Mouse (Mus musculus) liver, embryonic 14 days (tissue): ENCODE measurements around the gene Gm21497. TPM values are rescaled to one million over a fixed set of nuclear protein-coding genes. Genes with fewer than 3 reads are reported as not detected.

Experiments
- polyA plus RNA-seq: library from polyadenylated mRNA; depleted of rRNA; stranded (reverse); fragments of >200 nt; gene quantifications from 2 replicates; pipeline ENCODE4 v1.2.3, GENCODE M21; 2012; rRNA removed

The Gm21497 gene
- not detected in 2 replicates for polyA plus RNA-seq

GRCm38 (mm10) chrY:61646446-61646845 lies at the start of gene Gm21497:
TSS of gene Gm21497 (plus strand) at chrY:61646746.

